Mouse (Mus musculus) hindbrain, embryonic 13.5 days (tissue): ENCODE measurements at regions not wholly inside any gene's neighbourhood (a gene's known extent, or its start where the extent isn't known, plus 50 kb on each side); places are given as distances from the start of the nearest gene placed in this dataset.

Source experiments
- ATAC-seq: fragments of 200-750 bp; cut with Nextera tagmentation; 2 replicates; pipeline ENCODE4 v1.8.0; 2017; ENCODE audit warnings: moderate TSS enrichment; ENCODE audit not compliant: low FRiP score
- H3K27ac ChIP-seq: fragments of 300-500 bp; sonication (generic); 2 replicates; pipeline ENCODE4 v1.5.1; 2015; ENCODE audit warnings: inconsistent platforms, mild to moderate bottlenecking, moderate library complexity
- H3K27me3 ChIP-seq: fragments of 300-500 bp; sonication (generic); 2 replicates; pipeline ENCODE4 v1.6.1; 2015; ENCODE audit warnings: mild to moderate bottlenecking, inconsistent platforms
- H3K36me3 ChIP-seq: fragments of 300-500 bp; sonication (generic); 2 replicates; pipeline ENCODE4 v1.6.1; 2015; ENCODE audit warnings: mild to moderate bottlenecking, inconsistent platforms
- H3K4me1 ChIP-seq: fragments of 300-500 bp; sonication (generic); replicated peaks from 2 replicates; pipeline ENCODE4 v1.6.1; 2015; ENCODE audit warnings: inconsistent platforms
- H3K4me2 ChIP-seq: fragments of 300-500 bp; sonication (generic); 2 replicates; pipeline ENCODE4 v1.6.1; 2015; ENCODE audit warnings: inconsistent platforms, mild to moderate bottlenecking, moderate library complexity
- H3K4me3 ChIP-seq: fragments of 300-500 bp; sonication (generic); 2 replicates; pipeline ENCODE4 v1.5.1; 2015; ENCODE audit warnings: mild to moderate bottlenecking, inconsistent platforms
- H3K9ac ChIP-seq: fragments of 300-500 bp; sonication (generic); 2 replicates; pipeline ENCODE4 v1.6.1; 2015; ENCODE audit warnings: mild to moderate bottlenecking, inconsistent platforms
- H3K9me3 ChIP-seq: fragments of 300-500 bp; sonication (generic); 2 replicates; pipeline ENCODE4 v1.6.1; 2016; ENCODE audit warnings: inconsistent platforms
- WGBS: fragments of 180-500 bp; shearing (Covaris S2); methylation state at CpG from one replicate; pipeline ENCODE4 v1.1.7; 2015; 5-methylcytosine and 5-hydroxymethylcytosine counted together

GRCm38 (mm10) chr2:107964841-107965240 is 674.4 kb downstream of the Kcna4 start:
- Histone ChIP-seq H3K27me3 (no peaks in the 10 kb centered on the region), H3K9ac (no peak overlapping the region), H3K4me1 (peaks cover 10% of the 10 kb centered on the region), H3K27ac (0 out of 2 replicates have a peak overlapping the region, but pooled peaks have one; percentile 18), H3K4me2 (no peak overlapping the region), H3K36me3 (no peaks in the 10 kb centered on the region), H3K9me3 (no peaks in the 10 kb centered on the region), H3K4me3 (no peak overlapping the region)
- WGBS = 93% methylated on average over 2 of the region's 2 CpGs
- no peak for ATAC-seq

- ATAC-seq = peak; percentile 63; the same call in 1 of the 2 replicates
- peak overlapping the region; percentile 32; the same call in 1 of the 2 replicates for H3K27ac ChIP-seq
- H3K4me2 ChIP-seq = no peak overlapping the region
- peaks cover 10% of the 10 kb centered on the region for H3K4me1 ChIP-seq
- 59% methylated on average over 7 of the region's 7 CpGs for WGBS
- no peaks in the 10 kb centered on the region for H3K9me3 ChIP-seq
- no peak overlapping the region for H3K4me3 ChIP-seq
- no peak overlapping the region for H3K9ac ChIP-seq
- no peaks in the 10 kb centered on the region for H3K27me3 ChIP-seq
- H3K36me3 ChIP-seq = no peaks in the 10 kb centered on the region
These were observed 675.2 kb downstream of the Kcna4 start for GRCm38 (mm10) chr2:107965336-107966306.

DNA sequence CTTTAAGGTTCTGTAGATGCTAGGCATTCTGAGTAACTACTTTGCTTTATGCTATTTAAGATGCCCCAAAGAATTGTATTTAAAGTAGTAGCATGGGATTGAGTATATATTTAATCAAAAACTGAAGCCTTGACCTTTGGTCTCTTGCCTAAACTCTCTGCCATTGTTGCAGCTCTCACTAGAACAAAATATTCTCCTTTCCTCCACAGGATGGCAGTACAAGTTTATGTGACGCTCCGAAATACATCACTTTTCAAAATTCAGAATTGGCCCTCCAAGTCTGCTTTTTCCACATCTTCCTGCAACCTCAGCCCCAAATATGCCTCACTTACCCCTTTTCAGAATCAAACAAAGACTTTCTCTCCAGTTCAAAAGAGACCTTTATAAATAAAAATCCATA is 678.1 kb downstream of the Kcna4 start:
- no peak overlapping the region for H3K27ac ChIP-seq
- no peaks in the 10 kb centered on the region for H3K36me3 ChIP-seq
- WGBS = 49% methylated on average over 2 of the region's 2 CpGs
- no peaks in the 10 kb centered on the region for H3K27me3 ChIP-seq
- H3K9ac ChIP-seq = no peak overlapping the region
- no peak overlapping the region for H3K4me3 ChIP-seq
- no peak for ATAC-seq
- peaks cover 10% of the 10 kb centered on the region for H3K4me1 ChIP-seq
- H3K4me2 ChIP-seq = no peak overlapping the region
- no peaks in the 10 kb centered on the region for H3K9me3 ChIP-seq

DNA sequence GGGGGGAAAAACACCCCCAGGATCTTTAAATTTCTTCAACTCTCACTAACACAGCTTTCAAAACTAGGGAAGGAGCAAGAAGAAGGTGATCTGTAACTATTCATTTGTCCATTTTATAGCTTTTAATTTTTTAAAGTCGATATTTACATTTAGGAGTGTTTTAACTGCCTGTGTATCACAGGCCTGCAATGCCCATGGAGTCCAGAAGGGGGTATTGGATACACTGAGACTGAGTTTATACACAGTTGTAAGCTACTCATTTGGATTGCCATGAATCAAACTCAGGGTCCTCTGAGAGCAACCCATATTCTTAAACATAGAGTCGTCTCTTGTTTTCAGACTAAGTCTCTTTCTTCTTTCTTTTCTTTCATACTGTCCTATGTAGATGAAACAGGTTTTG is 679.1 kb downstream of the Kcna4 start:
- Histone ChIP-seq H3K4me3 (no peak overlapping the region), H3K4me1 (peaks cover 10% of the 10 kb centered on the region), H3K27ac (no peak overlapping the region), H3K9me3 (no peaks in the 10 kb centered on the region), H3K27me3 (no peaks in the 10 kb centered on the region), H3K9ac (no peak overlapping the region), H3K4me2 (no peak overlapping the region), H3K36me3 (no peaks in the 10 kb centered on the region)
- whole genome bisulfite sequencing = 91% methylated on average over 2 of the region's 2 CpGs
- no peak for ATAC-seq

GRCm38 (mm10) chr2:107973528-107973927 is 683.1 kb downstream of the Kcna4 start:
- Histone ChIP-seq H3K4me2 (no peak overlapping the region), H3K9me3 (no peaks in the 10 kb centered on the region), H3K4me1 (no peaks in the 10 kb centered on the region), H3K27ac (no peak overlapping the region), H3K27me3 (no peaks in the 10 kb centered on the region), H3K9ac (no peak overlapping the region), H3K4me3 (no peak overlapping the region), H3K36me3 (no peaks in the 10 kb centered on the region)
- ATAC-seq = no peak
- whole genome bisulfite sequencing = 66% methylated on average over 4 of the region's 4 CpGs

GRCm38 (mm10) chr2:107994831-107995230 is 704.4 kb downstream of the Kcna4 start:
- no peak overlapping the region for H3K4me3 ChIP-seq
- H3K9me3 ChIP-seq = no peaks in the 10 kb centered on the region
- no peak overlapping the region for H3K4me2 ChIP-seq
- no peak for ATAC-seq
- H3K4me1 ChIP-seq = no peaks in the 10 kb centered on the region
- WGBS = 75% methylated on average over 6 of the region's 6 CpGs
- no peak overlapping the region for H3K9ac ChIP-seq
- no peak overlapping the region for H3K27ac ChIP-seq
- no peaks in the 10 kb centered on the region for H3K36me3 ChIP-seq
- no peaks in the 10 kb centered on the region for H3K27me3 ChIP-seq

DNA sequence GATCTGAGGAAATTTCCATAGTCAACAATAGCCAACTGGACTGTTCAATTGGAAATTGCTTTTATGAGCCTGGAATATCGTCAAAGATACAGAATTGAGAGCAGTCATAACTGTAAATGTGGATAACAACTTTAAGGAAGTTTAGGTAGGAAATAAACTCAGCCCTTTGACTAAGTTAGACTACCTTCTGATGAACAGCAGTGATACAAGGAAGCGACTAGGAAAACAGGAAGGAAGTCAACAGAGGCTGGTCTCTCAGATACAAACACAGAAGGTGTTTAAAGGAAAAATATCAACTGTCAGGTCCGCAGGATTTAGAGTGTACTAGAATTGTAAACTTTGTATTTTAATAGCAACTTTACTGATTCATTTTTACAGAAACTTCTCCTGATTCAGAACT is 721.1 kb downstream of the Kcna4 start:
- Histone ChIP-seq H3K27ac (no peak overlapping the region), H3K4me3 (no peak overlapping the region), H3K36me3 (no peaks in the 10 kb centered on the region), H3K27me3 (no peaks in the 10 kb centered on the region), H3K9me3 (no peaks in the 10 kb centered on the region), H3K4me1 (no peaks in the 10 kb centered on the region), H3K9ac (no peak overlapping the region), H3K4me2 (no peak overlapping the region)
- ATAC-seq = no peak
- 88% methylated on average over 3 of the region's 3 CpGs for WGBS

GRCm38 (mm10) chr2:108023206-108023605 is 732.8 kb downstream of the Kcna4 start:
- Histone ChIP-seq H3K27me3 (no peaks in the 10 kb centered on the region), H3K4me1 (no peaks in the 10 kb centered on the region), H3K27ac (no peak overlapping the region), H3K4me3 (no peak overlapping the region), H3K9ac (no peak overlapping the region), H3K4me2 (no peak overlapping the region), H3K9me3 (no peaks in the 10 kb centered on the region), H3K36me3 (no peaks in the 10 kb centered on the region)
- no peak for ATAC-seq
- 79% methylated on average over 3 of the region's 3 CpGs for WGBS

DNA sequence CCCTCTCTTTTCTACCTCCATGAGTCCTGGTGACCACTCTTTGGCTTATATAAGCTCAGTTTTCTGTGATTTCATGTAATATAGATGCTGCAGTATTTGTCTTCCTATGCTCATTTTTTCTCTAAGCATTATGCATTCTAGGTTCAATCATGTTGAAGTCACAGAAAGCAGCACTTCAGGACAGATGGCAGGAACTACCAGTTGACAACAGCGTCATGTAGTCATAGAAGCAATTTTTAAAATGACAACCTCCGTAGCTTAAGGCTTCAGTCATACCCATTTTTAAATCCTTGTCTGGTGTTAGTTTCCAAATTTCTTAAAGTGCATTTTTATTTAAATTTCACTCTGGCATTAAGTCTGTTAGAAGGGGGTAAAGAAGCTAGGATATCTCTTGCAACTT is 740.2 kb downstream of the Kcna4 start:
- H3K27me3 ChIP-seq = no peaks in the 10 kb centered on the region
- H3K9ac ChIP-seq = no peak overlapping the region
- no peaks in the 10 kb centered on the region for H3K36me3 ChIP-seq
- no peak overlapping the region for H3K27ac ChIP-seq
- no peak overlapping the region for H3K4me3 ChIP-seq
- no peaks in the 10 kb centered on the region for H3K9me3 ChIP-seq
- 92% methylated on average over 2 of the region's 2 CpGs for WGBS
- H3K4me1 ChIP-seq = peaks cover 7% of the 10 kb centered on the region; the same call in 1 of the 2 replicates
- H3K4me2 ChIP-seq = no peak overlapping the region
- ATAC-seq = no peak

DNA sequence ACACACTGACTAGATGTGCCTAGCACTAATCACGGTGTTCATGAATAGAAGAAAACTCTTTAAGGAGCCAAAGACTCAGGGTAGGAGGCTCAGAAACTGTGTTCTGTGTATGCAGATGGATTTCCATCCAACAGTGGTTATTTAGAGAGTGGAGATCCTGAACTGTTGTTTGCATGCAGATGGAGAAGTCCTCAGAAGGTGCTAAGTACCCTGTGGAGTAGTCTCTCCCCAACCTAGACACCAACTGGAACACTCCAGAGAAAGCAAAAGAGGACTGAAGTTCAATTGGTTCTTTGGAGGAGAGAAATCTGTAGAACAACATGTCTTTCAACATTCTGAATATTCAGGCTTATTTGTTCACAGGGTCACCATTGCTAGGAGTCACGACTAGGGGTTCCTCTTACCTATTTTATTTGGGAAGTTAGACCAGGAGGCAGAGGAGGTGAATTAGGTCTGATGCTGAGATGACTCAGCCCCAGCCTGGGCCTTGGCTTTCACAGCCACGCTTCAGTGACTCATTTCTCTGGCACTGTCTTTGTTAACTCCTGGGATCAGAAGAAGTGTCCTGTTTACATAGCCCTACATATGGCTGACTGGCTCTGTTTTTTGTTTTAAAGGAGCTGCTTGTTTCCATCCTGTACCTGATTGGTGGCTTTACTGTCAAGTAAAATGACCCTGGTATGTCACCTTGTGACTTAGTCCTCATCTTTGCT is 742.0 kb downstream of the Kcna4 start:
- Histone ChIP-seq H3K9me3 (no peaks in the 10 kb centered on the region), H3K36me3 (no peaks in the 10 kb centered on the region), H3K27ac (no peak overlapping the region), H3K4me2 (no peak overlapping the region), H3K27me3 (no peaks in the 10 kb centered on the region), H3K4me1 (peaks cover 7% of the 10 kb centered on the region; the same call in 1 of the 2 replicates), H3K4me3 (no peak overlapping the region), H3K9ac (no peak overlapping the region)
- no peak for ATAC-seq
- WGBS = 65% methylated on average over 3 of the region's 3 CpGs

- Histone ChIP-seq H3K4me3 (no peak overlapping the region), H3K36me3 (no peaks in the 10 kb centered on the region), H3K4me2 (no peak overlapping the region), H3K27ac (no peak overlapping the region), H3K4me1 (peaks cover 7% of the 10 kb centered on the region; the same call in 1 of the 2 replicates), H3K27me3 (no peaks in the 10 kb centered on the region), H3K9me3 (no peaks in the 10 kb centered on the region), H3K9ac (no peak overlapping the region)
- peak; percentile 68; the same call in 1 of the 2 replicates for ATAC-seq
- 44% methylated on average over 8 of the region's 8 CpGs for WGBS
These were observed 743.1 kb downstream of the Kcna4 start for GRCm38 (mm10) chr2:108033328-108034182.

GRCm38 (mm10) chr2:108034882-108035281 is 744.4 kb downstream of the Kcna4 start:
- no peak overlapping the region for H3K4me2 ChIP-seq
- no peak overlapping the region for H3K4me3 ChIP-seq
- no peak overlapping the region for H3K27ac ChIP-seq
- no peaks in the 10 kb centered on the region for H3K36me3 ChIP-seq
- peaks cover 7% of the 10 kb centered on the region; the same call in 1 of the 2 replicates for H3K4me1 ChIP-seq
- no peaks in the 10 kb centered on the region for H3K9me3 ChIP-seq
- 53% methylated on average over 4 of the region's 4 CpGs for WGBS
- H3K27me3 ChIP-seq = no peaks in the 10 kb centered on the region
- H3K9ac ChIP-seq = no peak overlapping the region
- no peak for ATAC-seq
